Mouse (Mus musculus): ENCODE measurements around the gene Smim14.
"Not testable (repeated sequence)": the region's sequence is repeated elsewhere in the genome, so short reads cannot be mapped to it uniquely, and the experiment has no call there.

The Smim14 gene

GRCm38 (mm10) chr5:65521803-65522202 lies 15.2 kb downstream of the Smim14 start:
- DNase-seq (ENCODE audit: low read depth, low spot score) = no peak

GRCm38 (mm10) chr5:65514635-65515278 lies 22.2 kb downstream of the Smim14 start:
- DNase-seq (ENCODE audit: low read depth, low spot score) = no peak

- DNase-seq (ENCODE audit: low read depth, low spot score) = no peak
Measured at GRCm38 (mm10) chr5:65513506-65513905, 23.5 kb downstream of the Smim14 start.

GRCm38 (mm10) chr5:65508395-65508794 lies 28.6 kb downstream of the Smim14 start:
- no peak for DNase-seq (ENCODE audit: low read depth, low spot score)

- no peak for DNase-seq (ENCODE audit: low read depth, low spot score)
Measured at GRCm38 (mm10) chr5:65505786-65506185, 31.2 kb downstream of the Smim14 start.

- no peak for DNase-seq (ENCODE audit: low read depth, low spot score)
Measured at GRCm38 (mm10) chr5:65501407-65501806, 35.6 kb downstream of the Smim14 start.

- no peak for DNase-seq (ENCODE audit: low read depth, low spot score)
Measured at GRCm38 (mm10) chr5:65500231-65500630, 36.8 kb downstream of the Smim14 start.

- peak; percentile 56 for DNase-seq (ENCODE audit: low read depth, low spot score)
Measured at GRCm38 (mm10) chr5:65492716-65493531, 44.1 kb downstream of the Smim14 start, which contains the start of gene Gm43552. Gm43552 (minus strand) TSS chr5:65492833.

GRCm38 (mm10) chr5:65491767-65492715 lies 44.9 kb downstream of the Smim14 start:
- peak; percentile 26 for DNase-seq (ENCODE audit: low read depth, low spot score)

- no peak for DNase-seq (ENCODE audit: low read depth, low spot score)
Measured at GRCm38 (mm10) chr5:65489830-65490229, 47.2 kb downstream of the Smim14 start.

- no peak for DNase-seq (ENCODE audit: low read depth, low spot score)
Measured at GRCm38 (mm10) chr5:65488725-65489124, 48.3 kb downstream of the Smim14 start.

- no peak for DNase-seq (ENCODE audit: low read depth, low spot score)
Measured at GRCm38 (mm10) chr5:65487381-65487780, 49.6 kb downstream of the Smim14 start.

GRCm38 (mm10) chr5:65486514-65486913 lies 50.5 kb downstream of the Smim14 start:
- no peak for DNase-seq (ENCODE audit: low read depth, low spot score)

GRCm38 (mm10) chr5:65482996-65483395 lies 54.0 kb downstream of the Smim14 start:
- DNase-seq (ENCODE audit: low read depth, low spot score) = no peak

- no peak for DNase-seq (ENCODE audit: low read depth, low spot score)
Measured at GRCm38 (mm10) chr5:65480511-65480910, 56.5 kb downstream of the Smim14 start.

- DNase-seq (ENCODE audit: low read depth, low spot score) = no peak
Measured at GRCm38 (mm10) chr5:65479681-65480445, 57.1 kb downstream of the Smim14 start.

- no peak for DNase-seq (ENCODE audit: low read depth, low spot score)
Measured at GRCm38 (mm10) chr5:65478224-65478623, 58.8 kb downstream of the Smim14 start.

- DNase-seq (ENCODE audit: low read depth, low spot score) = not testable (repeated sequence)
Measured at GRCm38 (mm10) chr5:65476739-65477138, 60.2 kb downstream of the Smim14 start.

GRCm38 (mm10) chr5:65475806-65476205 lies 61.2 kb downstream of the Smim14 start:
- DNase-seq (ENCODE audit: low read depth, low spot score) = no peak

GRCm38 (mm10) chr5:65469766-65470165 lies 67.2 kb downstream of the Smim14 start:
- no peak for DNase-seq (ENCODE audit: low read depth, low spot score)

GRCm38 (mm10) chr5:65466911-65467310 lies 70.1 kb downstream of the Smim14 start:
- DNase-seq (ENCODE audit: low read depth, low spot score) = no peak
